Mouse (Mus musculus) forebrain, embryonic 11.5 days (tissue): ENCODE measurements at regions not wholly inside any gene's neighbourhood (a gene's known extent, or its start where the extent isn't known, plus 50 kb on each side); places are given as distances from the start of the nearest gene placed in this dataset.

ENCODE experiments used
- ATAC-seq: fragments of 200-750 bp; cut with Nextera tagmentation; replicated peaks from 2 replicates; pipeline ENCODE4 v1.8.0; 2017; ENCODE audit warnings: moderate TSS enrichment; ENCODE audit not compliant: low FRiP score
- DNase-seq: peaks from one replicate; pipeline ENCODE4 v3.0.0-alpha.2; 2017; ENCODE audit warnings: low spot score
- H3K27ac ChIP-seq: fragments of 300-500 bp; sonication (generic); 2 replicates; pipeline ENCODE4 v1.5.1; 2014; ENCODE audit warnings: low read depth, low read length
- H3K27me3 ChIP-seq: fragments of 300-500 bp; sonication (generic); 2 replicates; pipeline ENCODE4 v1.6.1; 2014; ENCODE audit warnings: mild to moderate bottlenecking, low read length, mixed read lengths; ENCODE audit not compliant: control insufficient read depth, insufficient read depth
- H3K36me3 ChIP-seq: fragments of 300-500 bp; sonication (generic); 2 replicates; pipeline ENCODE4 v1.6.1; 2014; ENCODE audit warnings: mild to moderate bottlenecking, low read length, moderate library complexity, mixed read lengths; ENCODE audit not compliant: control insufficient read depth, insufficient read depth
- H3K4me1 ChIP-seq: fragments of 300-500 bp; sonication (generic); replicated peaks from 2 replicates; pipeline ENCODE4 v1.6.1; 2014; ENCODE audit warnings: low read length, mixed read lengths; ENCODE audit not compliant: control insufficient read depth, insufficient read depth
- H3K4me2 ChIP-seq: fragments of 300-500 bp; sonication (generic); 2 replicates; pipeline ENCODE4 v1.6.1; 2014; ENCODE audit warnings: low read depth, mild to moderate bottlenecking, low read length, moderate library complexity, mixed read lengths; ENCODE audit not compliant: severe bottlenecking
- H3K4me3 ChIP-seq: fragments of 300-500 bp; sonication (generic); 2 replicates; pipeline ENCODE4 v1.5.1; 2014; ENCODE audit warnings: low read depth, low read length
- H3K9ac ChIP-seq: fragments of 300-500 bp; sonication (generic); 2 replicates; pipeline ENCODE4 v1.6.1; 2014; ENCODE audit warnings: low read length
- H3K9me3 ChIP-seq: fragments of 300-500 bp; sonication (generic); 2 replicates; pipeline ENCODE4 v1.6.1; 2016; ENCODE audit warnings: low read length, mixed read lengths; ENCODE audit not compliant: control insufficient read depth
- WGBS: fragments of 180-500 bp; shearing (Covaris S2); extraction: QIAGEN DNeasy Blood & Tissue Kit; methylation state at CpG from one replicate; pipeline ENCODE4 v1.1.7; 2014; 5-methylcytosine and 5-hydroxymethylcytosine counted together

GRCm38 (mm10) chr13:6241472-6242123 is 306.4 kb upstream of the Pitrm1 start:
- no peak overlapping the region for H3K4me2 ChIP-seq
- DNase-seq = no peak
- no peak for ATAC-seq
- H3K27me3 ChIP-seq = no peaks in the 10 kb centered on the region
- WGBS = 91% methylated on average over 5 of the region's 5 CpGs
- H3K4me1 ChIP-seq = no peaks in the 10 kb centered on the region
- no peaks in the 10 kb centered on the region for H3K9me3 ChIP-seq
- no peaks in the 10 kb centered on the region for H3K36me3 ChIP-seq
- no peak overlapping the region for H3K9ac ChIP-seq
- no peak overlapping the region for H3K27ac ChIP-seq
- no peak overlapping the region for H3K4me3 ChIP-seq

GRCm38 (mm10) chr13:6250106-6250505 is 297.8 kb upstream of the Pitrm1 start:
- H3K4me1 ChIP-seq = peaks cover 2% of the 10 kb centered on the region; the same call in 1 of the 2 replicates
- 89% methylated on average over 3 of the region's 3 CpGs for WGBS
- no peak for ATAC-seq
- H3K9ac ChIP-seq = no peak overlapping the region
- DNase-seq = no peak
- H3K27ac ChIP-seq = peak overlapping the region; percentile 46; the same call in 1 of the 2 replicates
- H3K27me3 ChIP-seq = no peaks in the 10 kb centered on the region
- H3K4me2 ChIP-seq = no peak overlapping the region
- no peak overlapping the region for H3K4me3 ChIP-seq
- H3K36me3 ChIP-seq = no peaks in the 10 kb centered on the region
- H3K9me3 ChIP-seq = no peaks in the 10 kb centered on the region

GRCm38 (mm10) chr13:6251025-6251862 is 296.7 kb upstream of the Pitrm1 start:
- no peak overlapping the region for H3K4me2 ChIP-seq
- H3K27ac ChIP-seq = peak overlapping the region; percentile 59; the same call in 1 of the 2 replicates
- ATAC-seq (peak; percentile 94), DNase-seq (peak; percentile 52)
- H3K27me3 ChIP-seq = no peaks in the 10 kb centered on the region
- H3K4me1 ChIP-seq = peaks cover 2% of the 10 kb centered on the region; the same call in 1 of the 2 replicates
- H3K4me3 ChIP-seq = no peak overlapping the region
- H3K9ac ChIP-seq = no peak overlapping the region
- H3K36me3 ChIP-seq = no peaks in the 10 kb centered on the region
- WGBS = 43% methylated on average over 4 of the region's 4 CpGs
- H3K9me3 ChIP-seq = no peaks in the 10 kb centered on the region

- H3K4me1 ChIP-seq = peaks cover 2% of the 10 kb centered on the region; the same call in 1 of the 2 replicates
- no peak for ATAC-seq
Observed at GRCm38 (mm10) chr13:6252100-6252499, 295.8 kb upstream of the Pitrm1 start.

GRCm38 (mm10) chr13:6255303-6255702 is 292.6 kb upstream of the Pitrm1 start:
- peaks cover 2% of the 10 kb centered on the region; the same call in 1 of the 2 replicates for H3K4me1 ChIP-seq
- 93% methylated on average over 5 of the region's 5 CpGs for WGBS
- H3K4me3 ChIP-seq = no peak overlapping the region
- no peak overlapping the region for H3K4me2 ChIP-seq
- no peaks in the 10 kb centered on the region for H3K36me3 ChIP-seq
- no peak for DNase-seq
- no peak overlapping the region for H3K9ac ChIP-seq
- no peaks in the 10 kb centered on the region for H3K27me3 ChIP-seq
- no peaks in the 10 kb centered on the region for H3K9me3 ChIP-seq
- no peak overlapping the region for H3K27ac ChIP-seq
- no peak for ATAC-seq

More at GRCm38 (mm10) chr13:6252100-6252499, 295.8 kb upstream of the Pitrm1 start:
- WGBS = 89% methylated on average over 3 of the region's 3 CpGs
- Histone ChIP-seq H3K27ac (no peak overlapping the region), H3K9me3 (no peaks in the 10 kb centered on the region), H3K36me3 (no peaks in the 10 kb centered on the region), H3K9ac (no peak overlapping the region), H3K4me2 (no peak overlapping the region), H3K4me3 (no peak overlapping the region), H3K27me3 (no peaks in the 10 kb centered on the region)
- no peak for DNase-seq

GRCm38 (mm10) chr13:6255728-6256496 is 292.0 kb upstream of the Pitrm1 start:
- no peak overlapping the region for H3K9ac ChIP-seq
- H3K4me1 ChIP-seq = peaks cover 1% of the 10 kb centered on the region; the same call in 1 of the 2 replicates
- H3K9me3 ChIP-seq = no peaks in the 10 kb centered on the region
- ATAC-seq (no peak), DNase-seq (no peak)
- no peak overlapping the region for H3K4me2 ChIP-seq
- H3K36me3 ChIP-seq = no peaks in the 10 kb centered on the region
- no peaks in the 10 kb centered on the region for H3K27me3 ChIP-seq
- H3K4me3 ChIP-seq = no peak overlapping the region
- no peak overlapping the region for H3K27ac ChIP-seq

- Histone ChIP-seq H3K9ac (no peak overlapping the region), H3K4me3 (no peak overlapping the region), H3K27ac (no peak overlapping the region), H3K9me3 (no peaks in the 10 kb centered on the region), H3K27me3 (no peaks in the 10 kb centered on the region), H3K4me1 (no peaks in the 10 kb centered on the region), H3K36me3 (no peaks in the 10 kb centered on the region), H3K4me2 (no peak overlapping the region)
- DNase-seq (no peak), ATAC-seq (no peak)
- whole genome bisulfite sequencing = 91% methylated on average over 1 of the region's 1 CpGs
Observed at GRCm38 (mm10) chr13:6258456-6258855, 289.5 kb upstream of the Pitrm1 start.

- Histone ChIP-seq H3K9me3 (no peaks in the 10 kb centered on the region), H3K36me3 (no peaks in the 10 kb centered on the region), H3K9ac (no peak overlapping the region), H3K27ac (no peak overlapping the region), H3K4me3 (no peak overlapping the region), H3K4me1 (no peaks in the 10 kb centered on the region), H3K4me2 (no peak overlapping the region), H3K27me3 (no peaks in the 10 kb centered on the region)
- ATAC-seq (no peak), DNase-seq (no peak)
- 84% methylated on average over 3 of the region's 3 CpGs for WGBS
Observed at GRCm38 (mm10) chr13:6260321-6260865, 287.6 kb upstream of the Pitrm1 start.
